ENCODE assay signal across 14 mouse cellular contexts in genomic region chr11:71937108-71937507, GRCm38 (mm10).
DNase-seq lines count a peak whose midpoint lies in the region; ATAC-seq lines count a peak whose summit lies in the region.
"Had no signal": no experiment of that assay in that cellular context is flagged by ENCODE, and none has a peak within 500 bp of the region (broad histone marks: within the 10 kb centered on the region; RNA-seq: fewer than 3 reads in every experiment).

No protein-coding gene starts in this region.

- ATAC-seq in heart, embryonic 11.5 days (replicated peaks; ENCODE audit: insufficient number of reproducible peaks, low FRiP score, low TSS enrichment), result no peak
- no peak for ATAC-seq in neural tube, embryonic 15.5 days (ENCODE audit: low FRiP score)
- ATAC-seq: activated CD4-positive, CD25-positive, alpha-beta regulatory T cell, adult 4 months; CD4-positive, CD25-positive, alpha-beta regulatory T cell, adult 4 months; hindbrain, embryonic 16.5 days; midbrain, embryonic 16.5 days had no signal

- H3K4me2 ChIP-seq in heart, embryonic 11.5 days, result no peak overlapping the region
- H3K4me2 ChIP-seq in neural tube, embryonic 15.5 days, result no peak overlapping the region
- H3K4me2 ChIP-seq: liver, embryonic 15.5 days had no signal

- intact Hi-C loops in heart, postnatal 14 days (cut with DNase I), result no loop called here

- no peaks in the 10 kb centered on the region for H3K9me3 ChIP-seq in heart, embryonic 11.5 days (replicated peaks; ENCODE audit: control insufficient read depth, low read length)
- H3K9me3 ChIP-seq in neural tube, embryonic 15.5 days (replicated peaks), result no peaks in the 10 kb centered on the region
- H3K9me3 ChIP-seq in embryonic facial prominence, embryonic 10.5 days, result no peaks in the 10 kb centered on the region
- H3K9me3 ChIP-seq: liver, embryonic 15.5 days had no signal

- WGBS in heart, embryonic 11.5 days (ENCODE audit: insufficient replicate concordance), result 46% methylated on average over 6 of the region's 6 CpGs
- WGBS in neural tube, embryonic 15.5 days, result 33% methylated on average over 6 of the region's 6 CpGs
- 39% methylated on average over 6 of the region's 6 CpGs for WGBS in embryonic facial prominence, embryonic 10.5 days

- DNase-seq in heart, postnatal 14 days, result peak; percentile 4 to 9
- peak; percentile 47 for DNase-seq in neural tube, embryonic 10.5 days (ENCODE audit: extremely low spot score, low spot score)
- DNase-seq in embryonic facial prominence, embryonic 10.5 days (ENCODE audit: low spot score), result peak; percentile 65
- DNase-seq in testis, postnatal 10 days (ENCODE audit: low spot score), result peak; percentile 49
- DNase-seq in layer of hippocampus, adult 11-12 months (ENCODE audit: low spot score), result no peak
- no peak for DNase-seq in cerebellum, adult 9-11 months
- DNase-seq: heart, adult 11 months had no signal

- no peaks in the 10 kb centered on the region for H3K36me3 ChIP-seq in heart, embryonic 11.5 days (ENCODE audit: control insufficient read depth, insufficient read depth, low read length)
- H3K36me3 ChIP-seq in neural tube, embryonic 15.5 days, result no peaks in the 10 kb centered on the region
- no peaks in the 10 kb centered on the region for H3K36me3 ChIP-seq in embryonic facial prominence, embryonic 10.5 days (replicated peaks)
- H3K36me3 ChIP-seq: liver, embryonic 15.5 days had no signal

- H3K9ac ChIP-seq in heart, embryonic 11.5 days (ENCODE audit: low read depth, low read length), result no peak overlapping the region
- H3K9ac ChIP-seq in neural tube, embryonic 15.5 days (replicated peaks), result no peak overlapping the region
- H3K9ac ChIP-seq: liver, embryonic 15.5 days had no signal

- no peak overlapping the region for H3K4me3 ChIP-seq in heart, embryonic 11.5 days (ENCODE audit: low read depth, low read length)
- H3K4me3 ChIP-seq in neural tube, embryonic 15.5 days (replicated peaks), result no peak overlapping the region
- no peak overlapping the region for H3K4me3 ChIP-seq in embryonic facial prominence, embryonic 10.5 days
- H3K4me3 ChIP-seq: liver, embryonic 15.5 days had no signal

- H3K27me3 ChIP-seq in heart, embryonic 11.5 days (ENCODE audit: control insufficient read depth, insufficient read depth, low read length), result no peaks in the 10 kb centered on the region
- no peaks in the 10 kb centered on the region for H3K27me3 ChIP-seq in neural tube, embryonic 15.5 days (replicated peaks)
- H3K27me3 ChIP-seq in embryonic facial prominence, embryonic 10.5 days (replicated peaks; ENCODE audit: low read depth, poor library complexity, severe bottlenecking), result no peaks in the 10 kb centered on the region
- H3K27me3 ChIP-seq: liver, embryonic 15.5 days had no signal

- H3K27ac ChIP-seq in heart, embryonic 11.5 days (ENCODE audit: low read depth, low read length), result no peak overlapping the region
- H3K27ac ChIP-seq in neural tube, embryonic 15.5 days (replicated peaks), result no peak overlapping the region
- H3K27ac ChIP-seq in embryonic facial prominence, embryonic 10.5 days (replicated peaks), result no peak overlapping the region
- H3K27ac ChIP-seq: liver, embryonic 15.5 days had no signal

- H3K4me1 ChIP-seq in heart, embryonic 11.5 days (ENCODE audit: control insufficient read depth, insufficient read depth, low read length), result no peaks in the 10 kb centered on the region
- H3K4me1 ChIP-seq in neural tube, embryonic 15.5 days, result no peaks in the 10 kb centered on the region
- H3K4me1 ChIP-seq in embryonic facial prominence, embryonic 10.5 days, result no peaks in the 10 kb centered on the region
- H3K4me1 ChIP-seq: liver, embryonic 15.5 days had no signal

Comparison
In these comparisons a context has a peak if more than half of its experiments do, and no peak if none do; other contexts are left out.
1. DNase-seq: peak in heart, postnatal 14 days (2 of 2), neural tube, embryonic 10.5 days (single experiment), embryonic facial prominence, embryonic 10.5 days (single experiment) and testis, postnatal 10 days (single experiment); none in layer of hippocampus, adult 11-12 months (single experiment) and cerebellum, adult 9-11 months (single experiment).